Mouse (Mus musculus) limb, embryonic 13.5 days (tissue): Measurements from ENCODE around the gene a. TPM values are rescaled to one million over a fixed set of nuclear protein-coding genes. Genes with fewer than 3 reads are reported as not detected.
A peak's percentile ranks its signal among the peaks of the same experiment; 100 is the strongest.
"Not testable (repeated sequence)": the region's sequence is repeated elsewhere in the genome, so short reads cannot be mapped to it uniquely, and the experiment has no call there.

Experiments used
- ATAC-seq: fragments of 200-750 bp; cut with Nextera tagmentation; 2 replicates; pipeline ENCODE4 v1.8.0; 2017; ENCODE audit warnings: low read depth, moderate number of reproducible peaks, moderate TSS enrichment; ENCODE audit not compliant: low FRiP score
- H3K27ac ChIP-seq: fragments of 300-500 bp; sonication (generic); 2 replicates; pipeline ENCODE4 v1.5.1; 2015; ENCODE audit warnings: inconsistent platforms, mild to moderate bottlenecking, moderate library complexity
- H3K27me3 ChIP-seq: fragments of 300-500 bp; sonication (generic); 2 replicates; pipeline ENCODE4 v1.6.1; 2015; ENCODE audit warnings: mild to moderate bottlenecking, inconsistent platforms
- H3K36me3 ChIP-seq: fragments of 300-500 bp; sonication (generic); 2 replicates; pipeline ENCODE4 v1.6.1; 2015; ENCODE audit warnings: inconsistent platforms, mild to moderate bottlenecking, moderate library complexity
- H3K4me1 ChIP-seq: fragments of 300-500 bp; sonication (generic); 2 replicates; pipeline ENCODE4 v1.6.1; 2015; ENCODE audit warnings: inconsistent platforms
- H3K4me2 ChIP-seq: fragments of 300-500 bp; sonication (generic); replicated peaks from 2 replicates; pipeline ENCODE4 v1.6.1; 2015; ENCODE audit warnings: inconsistent platforms, mild to moderate bottlenecking, moderate library complexity
- H3K4me3 ChIP-seq: fragments of 300-500 bp; sonication (generic); 2 replicates; pipeline ENCODE4 v1.5.1; 2015; ENCODE audit warnings: moderate library complexity, mild to moderate bottlenecking, inconsistent platforms
- H3K9ac ChIP-seq: fragments of 300-500 bp; sonication (generic); 2 replicates; pipeline ENCODE4 v1.6.1; 2015; ENCODE audit warnings: mild to moderate bottlenecking, inconsistent platforms
- H3K9me3 ChIP-seq: fragments of 300-500 bp; sonication (generic); 2 replicates; pipeline ENCODE4 v1.6.1; 2016; ENCODE audit warnings: inconsistent platforms
- WGBS: fragments of 180-500 bp; shearing (Covaris S2); methylation state at CpG from one replicate; pipeline ENCODE4 v1.1.7; 2015; 5-methylcytosine and 5-hydroxymethylcytosine counted together
- polyA plus RNA-seq: library from polyadenylated mRNA; unstranded; fragments of >200 nt; fragmentation: Nextera tagmentation; extraction: Ambion mirVana; gene quantifications from 2 replicates; pipeline ENCODE4 v1.2.1, GENCODE M21; 2015

The a gene
- polyA plus RNA-seq, 1 experiment from 2014 or later: 12.0 TPM

DNA sequence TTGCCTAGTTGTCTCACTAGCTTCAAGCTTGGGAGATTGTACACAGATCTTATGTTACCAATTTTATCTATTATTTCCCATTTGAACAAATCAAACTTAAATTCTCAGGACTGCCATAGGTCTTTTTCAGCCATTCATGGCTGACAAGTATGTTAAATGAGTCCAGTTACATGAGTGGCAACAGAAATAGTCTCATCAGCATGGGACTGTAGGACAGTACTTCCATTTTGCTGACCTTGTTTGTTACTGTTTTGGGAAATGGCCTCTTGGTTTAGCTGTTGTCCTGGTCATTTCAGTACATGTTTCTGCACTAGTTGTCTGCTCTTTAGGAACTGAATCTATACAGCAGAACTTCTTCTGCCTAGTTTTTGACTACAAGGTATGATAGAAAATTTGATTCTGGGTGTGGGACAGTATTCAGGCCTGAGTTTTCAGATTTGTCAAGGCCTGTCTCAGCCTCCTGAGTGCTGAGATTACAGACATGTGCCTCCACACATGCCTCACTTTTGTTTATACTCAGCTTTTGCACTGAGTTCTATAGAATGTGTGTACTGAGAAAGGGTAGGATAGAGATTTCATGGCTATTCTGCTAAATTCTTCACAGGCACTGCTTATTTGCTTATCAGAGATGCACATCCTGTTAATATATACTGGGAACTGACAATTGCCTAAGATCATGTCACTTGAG is 78.9 kb downstream of the a start:
- Histone ChIP-seq H3K27ac (no peak overlapping the region), H3K9me3 (no peaks in the 10 kb centered on the region), H3K36me3 (peaks cover 87% of the 10 kb centered on the region), H3K27me3 (no peaks in the 10 kb centered on the region), H3K9ac (no peak overlapping the region), H3K4me2 (no peak overlapping the region), H3K4me1 (no peaks in the 10 kb centered on the region), H3K4me3 (no peak overlapping the region)
- ATAC-seq: no peak

GRCm38 (mm10) chr2:154876621-154877020 is 85.4 kb downstream of the a start:
- H3K9me3 ChIP-seq: no peaks in the 10 kb centered on the region
- H3K9ac ChIP-seq: no peak overlapping the region
- H3K4me3 ChIP-seq: no peak overlapping the region
- no peak for ATAC-seq
- 86% methylated on average over 2 of the region's 2 CpGs for WGBS
- 0 out of 2 replicates have a peak, but pooled peaks cover 3% of the 10 kb centered on the region for H3K4me1 ChIP-seq
- no peak overlapping the region for H3K4me2 ChIP-seq
- no peak overlapping the region for H3K27ac ChIP-seq
- H3K36me3 ChIP-seq: peaks cover 66% of the 10 kb centered on the region
- no peaks in the 10 kb centered on the region for H3K27me3 ChIP-seq

GRCm38 (mm10) chr2:154891585-154891984 is 100.4 kb downstream of the a start:
- H3K4me3 ChIP-seq: peak overlapping the region; percentile 88
- H3K4me1 ChIP-seq: peaks cover 19% of the 10 kb centered on the region
- peaks cover 10% of the 10 kb centered on the region for H3K36me3 ChIP-seq
- 11% methylated on average over 2 of the region's 2 CpGs for WGBS
- H3K4me2 ChIP-seq: peak overlapping the region; percentile 75
- no peaks in the 10 kb centered on the region for H3K9me3 ChIP-seq
- H3K27me3 ChIP-seq: no peaks in the 10 kb centered on the region
- ATAC-seq: no peak
- peak overlapping the region; percentile 94 for H3K9ac ChIP-seq
- peak overlapping the region; percentile 84; the same call in 1 of the 2 replicates for H3K27ac ChIP-seq

DNA sequence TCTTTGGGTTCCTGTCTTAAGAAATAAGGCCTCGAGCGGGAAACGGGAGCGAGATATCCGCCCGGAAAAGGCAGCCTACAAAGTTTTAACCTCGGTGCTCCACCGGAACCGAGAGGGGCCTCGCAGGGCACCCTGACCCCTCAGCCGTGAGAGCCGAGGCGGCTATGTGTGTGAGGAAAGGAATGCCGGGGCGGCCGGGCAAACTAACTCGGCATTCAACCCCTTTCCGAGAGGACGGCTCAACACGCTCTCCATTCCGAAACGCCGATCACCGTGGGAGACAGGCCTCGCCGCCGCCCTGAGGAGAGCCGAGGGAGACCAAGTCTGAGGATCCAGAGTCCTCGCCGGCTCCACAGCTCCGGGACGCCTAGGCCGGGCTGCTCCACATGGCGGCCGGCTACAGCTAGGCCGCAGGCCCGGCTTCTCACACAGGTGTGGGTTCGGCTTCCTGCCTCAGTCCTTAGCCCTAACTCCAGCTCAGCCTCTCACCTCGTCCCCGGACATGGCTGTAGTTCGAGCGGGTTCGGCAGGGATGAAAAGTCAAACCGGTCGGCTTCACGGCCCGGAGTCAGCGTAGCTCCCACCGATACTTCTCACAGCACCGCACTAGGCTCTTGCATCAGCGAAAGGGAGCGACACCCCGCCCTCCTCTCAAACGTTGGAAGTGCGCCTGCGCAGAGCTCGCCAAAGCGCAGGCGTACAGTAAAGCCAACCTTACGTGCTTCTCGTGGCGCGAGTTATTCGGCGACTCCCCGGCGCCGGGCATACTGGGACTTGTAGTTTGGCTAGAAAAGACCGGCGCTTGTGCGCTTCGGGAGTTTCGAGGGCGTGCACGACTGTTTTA is 101.2 kb downstream of the a start, which contains the start of gene Eif2s2:
Eif2s2 (minus strand) TSS at position 735 of the 844 bp plus-strand sequence.
- H3K27me3 ChIP-seq: no peaks in the 10 kb centered on the region
- ATAC-seq: peak; percentile 97
- no peaks in the 10 kb centered on the region for H3K9me3 ChIP-seq
- H3K36me3 ChIP-seq: peaks cover 5% of the 10 kb centered on the region
- H3K4me3 ChIP-seq: peak within 1 kb of the TSS; percentile 88
- H3K4me2 ChIP-seq: peak within 1 kb of the TSS; percentile 75
- H3K27ac ChIP-seq: peak within 1 kb of the TSS; percentile 84
- H3K9ac ChIP-seq: peak within 1 kb of the TSS; percentile 94
- H3K4me1 ChIP-seq: peaks cover 19% of the 10 kb centered on the region
- under 1% methylated on average over 75 of the region's 75 CpGs for WGBS

GRCm38 (mm10) chr2:154893045-154893385 is 101.8 kb downstream of the a start:
- 8% methylated on average over 12 of the region's 12 CpGs for WGBS
- Histone ChIP-seq H3K27me3 (no peaks in the 10 kb centered on the region), H3K9me3 (no peaks in the 10 kb centered on the region), H3K4me1 (peaks cover 19% of the 10 kb centered on the region), H3K36me3 (peaks cover 1% of the 10 kb centered on the region), H3K4me3 (peak overlapping the region; percentile 88), H3K27ac (no peak overlapping the region), H3K9ac (peak overlapping the region; percentile 94), H3K4me2 (peak overlapping the region; percentile 66)
- ATAC-seq: peak; percentile 30

- WGBS: 65% methylated on average over 4 of the region's 4 CpGs
- Histone ChIP-seq H3K4me2 (peak overlapping the region; percentile 66), H3K4me3 (peak overlapping the region; percentile 88), H3K9me3 (no peaks in the 10 kb centered on the region), H3K27ac (no peak overlapping the region), H3K36me3 (no peaks in the 10 kb centered on the region), H3K27me3 (no peaks in the 10 kb centered on the region), H3K9ac (no peak overlapping the region), H3K4me1 (peaks cover 19% of the 10 kb centered on the region)
- ATAC-seq: no peak
Observed at GRCm38 (mm10) chr2:154893548-154893947, 102.3 kb downstream of the a start.

- H3K36me3 ChIP-seq, H3K4me2 ChIP-seq: not testable (repeated sequence)
Observed at GRCm38 (mm10) chr2:154899004-154899403, 107.8 kb downstream of the a start.

GRCm38 (mm10) chr2:154899412-154899811 is 108.2 kb downstream of the a start:
- not testable (repeated sequence) for H3K4me3 ChIP-seq, H3K36me3 ChIP-seq, ATAC-seq, H3K27ac ChIP-seq, H3K27me3 ChIP-seq, H3K9ac ChIP-seq, H3K4me2 ChIP-seq, H3K9me3 ChIP-seq, H3K4me1 ChIP-seq
- WGBS: 82% methylated on average over 4 of the region's 4 CpGs

More at GRCm38 (mm10) chr2:154899004-154899403, 107.8 kb downstream of the a start:
- not testable (repeated sequence) for H3K9me3 ChIP-seq, H3K4me3 ChIP-seq, ATAC-seq, H3K9ac ChIP-seq, H3K4me1 ChIP-seq, H3K27me3 ChIP-seq, H3K27ac ChIP-seq
- 92% methylated on average over 8 of the region's 8 CpGs for WGBS

DNA sequence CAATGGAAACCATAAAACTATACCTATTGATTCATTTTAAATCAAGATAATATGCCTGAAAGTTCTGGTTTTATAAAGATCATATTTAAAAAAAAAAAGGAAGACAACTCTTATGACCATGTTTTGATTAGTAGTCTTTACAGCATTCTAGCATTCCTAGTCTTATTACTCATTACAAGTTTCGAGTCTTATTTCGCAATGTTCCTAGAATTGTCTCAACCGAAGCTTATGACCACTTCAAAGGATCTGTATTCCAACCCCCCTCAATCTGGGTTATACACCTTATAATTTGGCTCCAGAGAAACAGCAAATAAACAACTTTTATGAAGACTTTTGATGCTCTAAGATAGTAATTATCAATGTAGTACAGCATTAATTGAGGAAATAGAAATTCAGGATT is 110.9 kb downstream of the a start:
- ATAC-seq: no peak
- no peaks in the 10 kb centered on the region for H3K4me1 ChIP-seq

DNA sequence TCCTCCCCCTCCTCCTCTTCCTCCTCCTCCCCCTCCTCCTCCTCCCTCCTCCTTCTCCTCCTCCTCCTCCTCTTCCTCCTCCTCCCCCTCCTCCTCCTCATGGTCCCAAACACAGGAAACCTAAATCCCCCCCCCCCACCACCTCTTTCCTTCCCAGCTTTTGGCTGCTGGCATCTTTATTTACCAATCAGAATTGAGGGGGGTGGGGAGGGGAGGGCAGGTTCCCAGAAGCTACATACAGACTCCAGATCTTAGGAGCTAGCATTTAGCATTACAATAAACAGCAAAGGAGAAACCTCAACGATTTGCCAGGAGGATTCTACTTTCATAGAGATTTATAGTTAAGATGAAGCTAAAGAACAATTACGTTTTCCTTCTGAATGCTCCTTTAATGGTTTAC is 114.6 kb downstream of the a start:
- Histone ChIP-seq H3K4me2 (no peak overlapping the region), H3K36me3 (no peaks in the 10 kb centered on the region), H3K27me3 (no peaks in the 10 kb centered on the region), H3K4me1 (no peaks in the 10 kb centered on the region), H3K9me3 (no peaks in the 10 kb centered on the region), H3K9ac (no peak overlapping the region), H3K4me3 (no peak overlapping the region), H3K27ac (no peak overlapping the region)
- WGBS: 57% methylated on average over 2 of the region's 2 CpGs
- no peak for ATAC-seq

More for the DNA sequence above, 110.9 kb downstream of the a start:
- H3K27ac ChIP-seq: no peak overlapping the region
- H3K9me3 ChIP-seq: no peaks in the 10 kb centered on the region
- H3K36me3 ChIP-seq: no peaks in the 10 kb centered on the region
- no peaks in the 10 kb centered on the region for H3K27me3 ChIP-seq
- H3K4me2 ChIP-seq: no peak overlapping the region
- no peak overlapping the region for H3K9ac ChIP-seq
- H3K4me3 ChIP-seq: no peak overlapping the region
- WGBS: 77% methylated on average over 3 of the region's 3 CpGs

DNA sequence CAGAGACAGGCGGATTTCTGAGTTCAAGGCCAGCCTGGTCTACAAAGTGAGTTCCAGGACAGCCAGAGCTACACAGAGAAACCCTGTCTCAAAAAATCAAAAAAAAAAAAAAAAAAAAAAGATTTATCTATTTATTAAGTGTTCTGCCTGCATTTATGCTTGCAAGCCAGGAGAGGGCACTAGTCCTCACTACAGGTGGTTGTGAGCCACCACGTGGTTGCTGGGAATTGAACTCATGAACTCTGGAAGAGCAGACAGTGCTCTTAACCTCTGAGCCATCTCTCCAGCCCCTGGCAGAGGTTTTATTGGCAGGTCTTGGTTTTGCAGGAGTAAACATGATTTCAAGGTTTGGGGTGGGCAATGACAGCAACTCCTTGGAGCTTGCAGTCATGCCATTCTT is 117.0 kb downstream of the a start:
- not testable (repeated sequence) for H3K27ac ChIP-seq, ATAC-seq, H3K4me2 ChIP-seq, H3K9me3 ChIP-seq, H3K27me3 ChIP-seq, H3K4me1 ChIP-seq, H3K4me3 ChIP-seq, H3K9ac ChIP-seq, H3K36me3 ChIP-seq
- 45% methylated on average over 2 of the region's 2 CpGs for whole genome bisulfite sequencing

DNA sequence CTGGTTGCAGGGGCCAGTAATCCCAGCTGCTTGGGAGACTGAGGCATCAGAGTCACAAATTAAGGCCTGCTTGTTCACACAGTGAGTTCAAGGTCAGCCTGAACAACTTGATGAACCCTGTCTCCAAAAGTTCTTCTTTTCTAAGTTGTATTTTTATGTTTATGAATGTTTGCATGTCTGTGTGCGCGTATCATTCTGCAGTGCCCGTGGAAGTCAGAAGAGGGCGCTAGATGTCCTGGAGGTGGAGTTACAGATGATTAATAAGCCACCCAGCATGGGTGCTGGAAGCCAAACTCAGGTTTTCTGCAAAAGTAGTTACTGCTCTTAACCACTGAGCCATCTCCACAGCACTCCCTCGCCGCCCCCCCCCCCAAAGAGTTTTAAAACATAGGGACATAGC is 118.6 kb downstream of the a start:
- H3K4me2 ChIP-seq: no peak overlapping the region
- H3K4me1 ChIP-seq: no peaks in the 10 kb centered on the region
- 81% methylated on average over 6 of the region's 6 CpGs for WGBS
- no peaks in the 10 kb centered on the region for H3K9me3 ChIP-seq
- no peak overlapping the region for H3K9ac ChIP-seq
- no peak overlapping the region for H3K4me3 ChIP-seq
- 0 out of 2 replicates have a peak, but pooled peaks cover 3% of the 10 kb centered on the region for H3K27me3 ChIP-seq
- no peak for ATAC-seq
- H3K36me3 ChIP-seq: no peaks in the 10 kb centered on the region
- H3K27ac ChIP-seq: no peak overlapping the region
